Mouse (Mus musculus) kidney, adult 11 months (tissue): ENCODE measurements at regions not wholly inside any gene's neighbourhood (a gene's known extent, or its start where the extent isn't known, plus 50 kb on each side); places are given as distances from the start of the nearest gene placed in this dataset.
"Not testable (repeated sequence)": the region's sequence is repeated elsewhere in the genome, so short reads cannot be mapped to it uniquely, and the experiment has no call there.

ENCODE experiments used
- DNase-seq: peaks from one replicate; pipeline ENCODE4 v3.0.0; 2022

- DNase-seq: peak; percentile 78
Observed at GRCm38 (mm10) chrX:50602461-50602875, 174.2 kb upstream of the Olfr1324 start.

GRCm38 (mm10) chrX:50600262-50600661 lies 172.0 kb upstream of the Olfr1324 start:
- peak; percentile 90 for DNase-seq

- peak; percentile 83 for DNase-seq
Observed at GRCm38 (mm10) chrX:50599780-50600179, 171.5 kb upstream of the Olfr1324 start.

DNA sequence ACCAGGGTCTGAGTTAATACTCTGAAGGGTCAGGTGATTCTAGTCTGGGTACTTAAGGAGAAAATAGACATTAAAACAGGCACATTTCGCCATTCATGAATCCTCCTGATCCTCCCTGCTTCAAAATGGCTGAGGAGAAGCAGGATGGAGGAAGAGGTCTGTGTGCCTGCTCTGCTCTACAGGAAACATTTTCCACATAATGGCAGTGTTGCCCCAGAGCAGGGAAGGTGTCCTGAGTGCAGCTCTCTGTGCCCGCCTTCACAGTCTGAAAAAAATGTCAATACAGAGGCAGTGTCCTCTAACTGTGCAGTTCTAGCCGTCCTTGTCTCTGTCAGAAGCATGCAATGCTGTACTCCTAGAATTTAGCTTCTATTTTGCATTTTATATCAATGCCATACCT lies 169.3 kb upstream of the Olfr1324 start:
- not testable (repeated sequence) for DNase-seq

DNA sequence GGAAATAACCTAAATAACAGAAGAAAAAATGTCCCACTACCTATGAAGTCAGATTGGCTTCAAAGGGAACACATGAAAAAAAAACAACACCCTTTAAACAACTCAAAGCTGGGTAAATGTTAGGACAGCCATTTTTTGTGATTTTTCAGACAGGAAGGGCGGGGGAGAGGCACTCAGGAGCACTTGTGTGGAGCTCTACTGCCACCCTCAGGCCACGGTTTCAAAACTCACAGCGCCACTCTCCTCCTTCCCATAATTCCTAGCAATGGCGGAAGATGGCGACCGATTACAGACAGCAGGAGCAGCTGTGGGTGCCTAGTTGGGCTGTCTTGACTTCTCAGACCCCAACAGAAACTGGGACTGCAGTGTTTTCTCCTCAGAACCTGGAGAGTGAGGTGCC lies 168.8 kb upstream of the Olfr1324 start:
- peak; percentile 76 for DNase-seq

GRCm38 (mm10) chrX:50594976-50595375 lies 166.7 kb upstream of the Olfr1324 start:
- DNase-seq: peak; percentile 40

DNA sequence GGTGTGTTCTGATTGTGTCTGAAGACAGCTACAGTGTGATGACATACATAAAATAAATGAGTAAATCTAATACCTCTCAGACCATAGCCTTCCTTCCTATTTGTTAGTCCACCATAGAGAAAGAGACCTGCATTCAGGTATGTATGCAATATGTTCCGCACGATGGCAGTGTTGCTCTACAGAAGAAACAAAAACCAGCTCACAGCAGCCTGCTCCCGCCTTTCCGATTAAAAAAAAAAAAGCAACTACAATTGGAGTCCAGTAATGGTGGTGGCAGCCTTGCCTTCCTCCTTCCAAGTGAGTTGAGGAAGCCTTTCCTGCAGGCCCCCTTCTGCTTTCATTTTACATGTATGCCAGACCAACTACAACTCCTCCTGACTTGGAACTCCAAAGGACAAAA lies 163.2 kb upstream of the Olfr1324 start:
- DNase-seq: peak; percentile 52

- DNase-seq: peak; percentile 81
Observed at GRCm38 (mm10) chrX:50590673-50591341, 162.5 kb upstream of the Olfr1324 start.

DNA sequence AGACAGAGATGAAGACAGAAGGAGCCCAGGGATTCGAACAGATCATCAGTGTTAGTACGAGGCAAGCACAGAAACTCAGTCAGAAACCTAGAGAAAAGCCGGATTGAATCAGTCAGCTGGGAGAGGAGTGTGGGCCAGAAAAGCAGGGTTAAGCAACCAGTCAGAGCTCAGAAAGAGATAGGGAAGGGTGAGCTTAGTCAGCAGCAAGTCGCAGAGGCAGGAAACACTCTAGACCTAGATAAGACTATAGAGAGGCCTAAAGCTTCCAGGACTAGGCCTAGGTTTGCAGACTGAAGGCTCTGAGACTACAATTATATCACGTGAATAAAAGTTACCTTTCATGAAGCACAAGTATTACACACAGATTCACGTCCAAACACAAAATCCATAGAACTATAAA lies 160.6 kb upstream of the Olfr1324 start:
- DNase-seq: no peak

DNA sequence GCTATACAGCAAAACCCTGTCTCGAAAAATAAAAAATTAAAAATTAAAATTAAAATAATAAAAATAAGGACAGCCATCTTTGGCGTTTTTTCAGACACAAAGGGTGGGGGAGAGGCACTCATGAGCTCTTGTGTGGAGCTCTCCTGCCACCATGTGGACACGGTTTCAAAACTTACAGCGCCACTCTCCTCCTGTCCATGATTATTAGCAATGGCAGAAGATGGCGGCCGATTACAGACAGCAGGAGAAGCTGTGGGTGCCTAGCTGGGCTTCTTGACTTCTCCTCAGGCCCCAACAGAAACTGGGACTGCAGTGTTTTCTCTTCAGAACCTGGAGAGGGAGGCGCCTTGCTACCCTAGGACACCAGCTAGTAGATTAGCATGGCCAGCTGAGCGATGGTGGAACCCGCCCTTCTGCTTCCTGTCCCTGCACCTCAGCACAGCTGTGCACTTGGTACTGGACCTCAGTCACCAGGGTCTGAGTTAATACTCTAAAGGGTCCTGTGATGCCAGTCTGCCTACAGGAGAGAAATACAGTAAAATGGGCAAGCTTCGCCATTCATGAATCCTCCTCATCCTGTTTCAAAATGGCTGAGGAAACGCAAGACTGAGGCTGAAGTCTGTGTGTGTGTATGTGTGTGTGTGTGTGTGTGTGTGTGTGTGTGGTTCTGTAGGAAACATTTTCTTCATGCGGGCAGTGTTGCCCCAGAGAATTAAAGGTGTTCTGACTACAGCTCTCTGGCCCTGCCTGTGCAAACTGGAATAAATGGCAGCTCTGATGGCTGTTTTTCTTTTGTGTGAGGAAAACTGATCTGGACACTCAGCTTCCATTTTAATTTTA lies 155.7 kb upstream of the Olfr1324 start:
- peak; percentile 62 for DNase-seq

DNA sequence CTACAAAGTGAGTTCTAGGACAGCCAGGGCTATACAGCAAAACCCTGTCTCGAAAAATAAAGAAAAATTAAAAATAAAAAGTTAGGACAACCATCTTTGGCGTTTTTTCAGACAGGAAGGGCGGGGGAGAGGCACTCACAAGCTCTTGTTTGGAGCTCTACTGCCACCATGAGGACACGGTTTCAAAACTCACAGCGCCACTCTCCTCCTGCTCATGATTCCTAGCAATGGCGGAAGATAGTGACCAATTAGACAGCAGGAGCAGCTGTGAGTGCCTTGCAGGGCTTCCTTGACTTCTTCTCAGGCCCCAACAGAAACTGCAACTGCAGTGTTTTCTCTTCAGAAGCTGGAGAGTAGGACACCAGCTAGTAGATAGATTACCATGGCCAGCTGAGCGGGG lies 151.9 kb upstream of the Olfr1324 start:
- DNase-seq: peak; percentile 71

DNA sequence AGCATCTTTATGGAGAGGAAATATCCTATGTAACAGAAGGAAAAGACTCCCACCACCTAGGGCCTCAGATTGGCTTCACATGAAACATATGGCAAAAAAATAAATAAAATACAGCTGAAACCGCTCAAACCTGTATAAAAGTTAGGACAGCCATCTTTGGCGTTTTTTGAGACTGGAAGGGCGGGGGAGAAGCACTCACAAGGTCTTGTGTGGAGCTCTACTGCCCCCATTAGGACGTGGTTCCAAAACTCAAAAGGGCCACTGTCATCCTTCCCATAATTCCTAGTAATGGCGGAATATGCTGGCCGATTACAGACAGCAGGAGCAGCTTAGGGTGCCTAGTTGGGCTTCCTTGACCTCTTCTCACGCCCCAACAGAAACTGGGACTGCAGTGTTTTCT lies 148.5 kb upstream of the Olfr1324 start:
- DNase-seq: peak; percentile 80

- peak; percentile 88 for DNase-seq
Observed at GRCm38 (mm10) chrX:50572191-50573095, 144.1 kb upstream of the Olfr1324 start.

DNA sequence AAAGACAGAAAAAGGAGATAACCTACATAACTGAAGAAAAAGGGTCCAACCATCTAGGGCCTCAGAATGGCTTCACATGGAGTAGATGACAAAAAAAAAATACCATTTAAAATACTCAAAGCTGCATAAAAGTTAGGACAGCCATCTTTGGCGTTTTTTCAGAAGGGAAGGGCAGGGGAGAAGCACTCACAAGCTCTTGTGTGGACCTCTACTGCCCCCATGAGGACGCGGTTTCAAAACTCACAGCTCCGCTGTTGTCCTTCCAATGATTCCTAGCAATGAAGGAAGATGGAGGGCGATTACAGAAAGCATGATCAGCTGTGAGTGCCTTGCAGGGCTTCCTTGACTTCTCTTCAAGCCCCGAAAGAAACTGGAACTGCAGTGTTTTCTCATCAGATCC lies 140.8 kb upstream of the Olfr1324 start:
- DNase-seq: peak; percentile 73

DNA sequence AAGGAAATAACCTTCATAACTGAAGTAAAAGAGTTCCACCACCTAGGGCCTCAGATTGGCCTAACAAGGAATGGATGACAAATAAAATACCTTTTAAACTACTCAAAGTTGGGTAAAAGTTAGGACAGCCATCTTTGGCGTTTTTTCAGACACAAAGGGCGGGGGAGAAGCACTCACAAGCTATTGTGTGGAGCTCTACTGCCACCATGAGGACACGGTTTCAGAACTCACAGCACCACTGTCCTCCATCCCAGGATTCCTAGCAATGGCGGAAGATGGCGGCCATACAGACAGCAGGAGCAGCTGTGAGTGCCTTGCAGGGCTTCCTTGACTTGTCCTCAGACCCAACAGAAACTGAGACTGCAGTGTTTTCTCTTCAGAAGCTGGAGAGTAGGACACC lies 138.0 kb upstream of the Olfr1324 start:
- DNase-seq: peak; percentile 81

GRCm38 (mm10) chrX:50565031-50565430 lies 136.7 kb upstream of the Olfr1324 start:
- not testable (repeated sequence) for DNase-seq

GRCm38 (mm10) chrX:50560915-50561314 lies 132.6 kb upstream of the Olfr1324 start:
- peak; percentile 83 for DNase-seq

- DNase-seq: peak; percentile 83
Observed at GRCm38 (mm10) chrX:50550297-50550696, 122.0 kb upstream of the Olfr1324 start.

- DNase-seq: peak; percentile 82
Observed at GRCm38 (mm10) chrX:50549713-50550112, 121.4 kb upstream of the Olfr1324 start.

- DNase-seq: not testable (repeated sequence)
Observed at GRCm38 (mm10) chrX:50537785-50538159, 109.5 kb upstream of the Olfr1324 start.

DNA sequence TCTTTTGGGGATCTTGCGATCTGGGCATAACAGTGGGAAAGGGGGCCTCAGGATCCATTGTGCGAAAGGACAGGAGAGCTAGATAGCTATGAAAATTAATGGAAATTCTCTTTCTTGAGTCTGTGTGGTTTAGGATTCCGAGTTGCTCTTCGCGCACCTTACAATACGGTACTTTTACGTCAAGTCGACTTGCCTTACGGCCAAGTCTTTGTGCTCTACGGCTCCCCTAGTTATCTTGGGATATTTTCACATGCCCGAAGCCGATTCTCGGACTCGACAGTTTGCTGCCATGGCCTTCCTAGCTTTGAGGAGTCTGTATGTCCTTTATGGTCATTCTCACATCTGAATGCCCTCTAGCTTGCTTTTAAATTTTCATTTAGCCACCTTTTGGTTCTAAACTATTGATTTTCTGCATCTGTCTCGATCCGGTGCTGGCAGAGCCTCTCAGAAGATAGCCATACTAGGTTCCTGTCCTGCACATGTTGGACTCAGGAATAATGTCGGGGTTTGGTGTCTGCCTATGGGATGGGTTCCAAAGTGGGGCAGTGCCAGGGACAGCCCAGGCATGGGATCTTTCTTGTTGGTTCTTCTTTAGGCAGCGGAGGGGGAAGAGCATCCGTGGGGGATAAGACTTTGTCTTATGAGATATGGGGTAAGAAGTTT lies 109.0 kb upstream of the Olfr1324 start:
- DNase-seq: peak; percentile 27

GRCm38 (mm10) chrX:50504047-50504446 lies 75.7 kb upstream of the Olfr1324 start:
- DNase-seq: no peak

DNA sequence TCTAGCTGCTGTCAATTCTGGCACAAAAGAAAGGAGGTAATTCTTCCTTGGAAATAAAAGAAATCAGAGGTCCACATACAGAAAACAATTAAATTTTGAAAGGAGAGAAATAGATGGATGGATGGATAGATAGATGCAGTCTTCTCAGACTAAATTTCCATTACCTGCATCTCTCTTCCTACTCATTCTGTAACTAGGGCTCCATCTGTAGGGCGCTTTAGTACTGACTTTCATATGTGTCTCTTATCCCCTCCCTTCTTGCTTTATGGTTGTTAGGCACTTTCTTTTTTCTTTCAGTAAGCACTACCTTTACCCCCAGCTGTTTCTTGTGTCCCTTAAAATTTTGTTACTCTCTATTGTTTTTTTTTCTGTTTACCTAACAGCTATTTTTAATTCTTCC lies 72.9 kb upstream of the Olfr1324 start:
- no peak for DNase-seq
